Mouse (Mus musculus): ENCODE results near the gene Dhx30. TPM values are rescaled to one million over a fixed set of nuclear protein-coding genes. Genes with fewer than 3 reads are reported as not detected.

Gene Dhx30
- total RNA-seq, 2 experiments from 2014 or later, result 28.2 to 35.5 TPM

DNA sequence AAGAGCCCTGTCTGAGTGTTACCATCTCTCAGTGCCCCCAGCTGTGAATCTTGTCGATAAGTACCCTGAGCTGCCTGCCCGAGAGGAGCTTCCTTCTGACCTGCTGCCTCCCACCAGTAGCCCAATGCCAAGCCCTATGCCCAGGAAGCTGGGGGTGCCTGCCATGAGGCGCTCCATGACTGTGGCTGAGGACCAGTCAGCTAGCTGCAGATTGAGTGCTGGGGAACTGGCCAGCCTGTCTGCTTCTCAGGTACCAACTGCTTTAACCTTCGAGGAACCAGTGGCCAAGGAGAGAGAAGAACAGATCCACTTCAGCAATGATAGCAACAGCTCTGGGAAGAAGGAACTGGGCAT is 64.7 kb downstream of the Dhx30 start:
- intact Hi-C loops (cut with DNase I), result no loop called here
- Histone ChIP-seq H3K4me3 (peak overlapping the region; percentile 17), H3K27ac (peak overlapping the region; percentile 89)
- TF ChIP-seq CTCF (IDR thresholded peaks at IDR 0.05), result no peak
- DNase-seq, result peak; percentile 57

DNA sequence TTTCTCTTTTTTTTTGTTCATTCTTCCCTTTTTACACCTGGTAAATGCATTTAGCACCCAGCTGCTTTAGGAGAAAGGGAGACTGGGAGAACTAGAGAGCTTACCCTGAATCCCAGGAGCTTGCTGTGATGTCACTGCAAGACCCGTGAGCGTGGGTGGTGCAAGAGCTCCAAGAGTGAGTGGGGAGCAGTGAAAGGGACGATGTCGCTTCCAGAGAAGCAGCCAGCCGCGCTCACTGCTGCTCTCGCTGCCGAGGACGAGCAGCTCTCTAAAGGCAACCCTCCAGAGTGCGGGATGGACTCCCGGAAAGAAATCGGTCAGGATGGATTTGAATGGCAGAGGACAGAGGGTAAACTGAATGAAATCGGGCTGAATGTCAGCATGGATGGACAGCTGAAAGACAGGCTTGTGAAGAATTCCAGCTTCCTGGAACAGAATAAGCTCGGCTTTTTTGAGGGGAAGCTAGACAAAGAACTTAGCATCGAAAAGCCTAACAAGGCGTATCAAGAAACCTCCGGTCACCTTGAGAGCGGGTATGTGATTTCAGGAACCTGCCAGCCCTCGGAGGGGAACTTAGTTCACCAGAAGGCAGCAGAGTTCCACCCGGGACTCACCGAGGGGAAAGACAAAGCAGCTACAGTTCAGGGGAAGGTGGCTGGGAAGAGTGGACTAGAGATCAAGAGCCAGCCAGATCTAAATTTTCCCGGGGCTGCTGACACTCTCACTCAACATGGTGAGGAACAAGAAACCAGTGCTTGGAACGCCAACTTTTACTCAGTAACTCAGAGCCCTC is 65.6 kb downstream of the Dhx30 start:
- intact Hi-C loops (cut with DNase I), result no loop called here
- H3K27ac ChIP-seq, result peak overlapping the region; percentile 89
- H3K4me3 ChIP-seq, result peak overlapping the region; percentile 17
- no peak for TF ChIP-seq CTCF (IDR thresholded peaks at IDR 0.05)
- DNase-seq, result no peak

DNA sequence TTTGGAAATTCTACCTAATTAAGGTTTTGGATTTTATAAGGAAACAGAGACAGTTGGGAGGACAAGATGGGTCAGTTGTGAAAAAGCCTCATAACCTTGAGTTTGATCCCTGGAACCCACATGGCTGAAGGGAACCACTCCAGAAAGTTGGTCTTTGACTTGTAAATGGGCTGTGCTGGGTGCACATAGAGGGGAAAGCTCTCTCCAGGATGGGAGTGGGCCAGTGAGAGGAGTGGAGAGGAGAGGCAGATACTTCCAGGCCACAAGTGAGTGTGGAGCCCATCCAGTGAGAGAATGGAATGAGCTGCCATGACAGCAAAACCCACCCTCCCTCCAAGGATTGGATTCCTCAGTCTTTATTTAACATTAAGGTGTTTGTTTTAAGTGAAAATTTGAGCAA is 66.4 kb downstream of the Dhx30 start:
- intact Hi-C loops (cut with DNase I), result no loop called here
- DNase-seq, result no peak
- TF ChIP-seq CTCF (IDR thresholded peaks at IDR 0.05), result no peak
- H3K4me3 ChIP-seq, result no peak overlapping the region
- peak overlapping the region; percentile 35; the same call in 1 of the 2 replicates for H3K27ac ChIP-seq

DNA sequence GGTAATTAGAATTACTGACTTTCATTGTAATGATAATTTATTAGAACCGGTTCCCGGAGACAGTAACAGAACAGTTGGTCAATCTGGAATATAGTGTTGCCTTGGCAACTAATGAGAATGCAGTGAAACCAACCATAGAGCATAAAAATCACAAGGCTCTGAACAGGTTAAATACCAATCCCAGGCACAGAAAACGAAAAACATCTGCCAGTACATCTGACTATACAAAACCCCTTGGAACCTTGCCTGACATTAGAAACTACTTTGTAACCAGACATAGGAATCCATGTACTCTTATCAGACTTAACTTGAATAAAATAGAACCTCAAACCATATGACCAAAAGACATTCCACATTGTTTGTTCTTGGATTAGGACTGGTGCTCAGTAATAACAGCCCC is 69.8 kb downstream of the Dhx30 start:
- intact Hi-C loops (cut with DNase I), result no loop called here

DNA sequence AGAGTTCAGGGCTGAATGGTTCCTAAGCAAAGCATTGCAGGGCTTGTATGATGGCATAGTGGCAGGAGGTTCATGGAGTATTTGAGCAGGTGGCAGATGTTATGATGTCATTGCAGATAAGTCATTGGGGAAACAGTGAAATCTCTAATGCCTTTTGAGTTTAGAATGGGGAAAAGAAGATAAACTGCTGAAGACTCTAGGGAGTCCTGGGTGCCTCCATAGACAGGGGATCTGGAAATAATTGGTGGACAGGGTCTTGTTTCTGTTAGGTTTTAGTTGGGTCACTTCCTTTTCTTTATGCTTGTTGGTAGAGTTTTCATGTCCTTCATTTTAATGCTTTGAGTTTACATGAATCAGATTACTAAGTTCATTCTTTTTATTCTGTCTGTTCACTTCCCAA is 70.4 kb downstream of the Dhx30 start:
- Histone ChIP-seq H3K27ac (no peak overlapping the region), H3K4me3 (no peak overlapping the region)
- no peak for TF ChIP-seq CTCF (IDR thresholded peaks at IDR 0.05)
- intact Hi-C loops (cut with DNase I), result no loop called here
- DNase-seq, result no peak

More for the DNA sequence above, 69.8 kb downstream of the Dhx30 start:
- no peak for DNase-seq
- no peak overlapping the region for H3K4me3 ChIP-seq
- no peak for TF ChIP-seq CTCF (IDR thresholded peaks at IDR 0.05)
- H3K27ac ChIP-seq, result no peak overlapping the region

DNA sequence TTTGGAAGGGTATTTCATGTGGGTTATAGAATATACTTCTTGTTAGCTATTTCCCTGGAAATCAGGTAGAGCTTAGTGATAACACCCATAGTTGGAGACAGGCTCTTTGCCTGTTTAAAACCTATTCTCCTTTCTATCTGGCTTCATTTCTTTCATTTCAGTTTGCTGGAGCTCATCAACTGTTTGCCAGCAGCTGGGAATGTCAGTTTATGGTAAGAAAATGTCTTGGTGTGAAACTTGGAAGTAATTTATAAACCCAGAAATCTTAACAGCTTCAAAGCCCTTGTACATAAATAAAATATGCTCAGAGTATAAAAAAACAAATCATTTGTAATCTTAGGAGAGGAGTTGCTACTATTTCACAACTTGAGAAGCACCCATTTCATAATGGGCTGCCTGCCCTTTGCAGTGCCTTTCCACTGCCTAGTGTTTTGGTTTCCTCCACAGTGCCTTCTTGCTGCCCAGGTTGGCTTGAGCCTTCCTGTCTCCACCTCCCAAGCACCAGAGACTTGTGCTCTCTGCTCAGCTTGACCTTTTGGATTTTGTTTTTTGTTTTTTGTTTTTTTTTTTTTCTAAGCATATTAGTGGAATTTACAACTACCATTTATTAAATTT is 71.8 kb downstream of the Dhx30 start:
- intact Hi-C loops (cut with DNase I), result no loop called here
- DNase-seq, result peak; percentile 39

DNA sequence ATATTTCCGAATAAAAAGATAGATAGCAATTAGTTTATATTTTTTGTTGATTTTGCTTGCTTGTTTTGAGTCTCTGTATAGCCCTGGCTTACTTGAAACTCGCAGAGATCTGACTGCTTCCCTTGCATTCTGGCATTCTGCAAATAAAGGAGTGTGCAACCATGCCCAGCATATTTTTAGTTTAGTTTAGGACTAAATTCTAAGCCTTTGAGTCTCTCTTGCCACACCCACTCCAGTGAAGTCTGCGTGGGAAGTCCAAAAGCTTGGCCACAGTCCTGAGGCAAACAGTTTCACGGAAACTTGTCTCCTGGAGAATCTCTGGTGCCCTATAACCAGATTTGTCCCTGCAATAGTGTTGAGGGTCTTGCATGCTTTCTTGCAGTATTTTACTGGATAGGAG is 73.3 kb downstream of the Dhx30 start:
- intact Hi-C loops (cut with DNase I), result no loop called here
- Histone ChIP-seq H3K4me3 (no peak overlapping the region), H3K27ac (no peak overlapping the region)
- no peak for DNase-seq
- no peak for TF ChIP-seq CTCF (IDR thresholded peaks at IDR 0.05)

More for the DNA sequence above, 71.8 kb downstream of the Dhx30 start:
- H3K27ac ChIP-seq, result peak overlapping the region; percentile 59; the same call in 1 of the 2 replicates
- no peak overlapping the region for H3K4me3 ChIP-seq
- TF ChIP-seq CTCF (IDR thresholded peaks at IDR 0.05), result no peak

DNA sequence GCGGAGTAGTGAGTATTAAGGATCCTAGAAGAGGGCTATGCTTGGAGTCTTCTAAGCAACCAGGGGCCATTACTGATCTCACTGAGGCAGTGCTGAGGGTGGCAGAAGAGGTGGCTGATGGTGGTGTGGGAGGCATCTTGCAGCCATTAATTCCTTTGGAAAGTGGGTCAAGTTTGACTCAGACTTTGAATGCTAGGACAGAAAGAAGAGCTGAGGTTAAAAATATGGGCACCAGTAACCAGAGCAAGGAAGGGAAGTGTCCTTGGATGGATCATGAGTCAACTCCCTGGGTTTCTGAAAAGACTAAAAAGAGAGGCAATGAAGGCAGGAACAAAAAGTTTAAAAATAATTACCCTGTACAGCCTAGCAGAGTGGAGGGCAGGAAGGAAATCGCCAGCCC is 79.1 kb downstream of the Dhx30 start:
- intact Hi-C loops (cut with DNase I), result no loop called here
- TF ChIP-seq CTCF (IDR thresholded peaks at IDR 0.05), result no peak
- peak overlapping the region; percentile 73 for H3K27ac ChIP-seq
- H3K4me3 ChIP-seq, result no peak overlapping the region; the same call in 1 of the 2 replicates
- DNase-seq, result no peak

DNA sequence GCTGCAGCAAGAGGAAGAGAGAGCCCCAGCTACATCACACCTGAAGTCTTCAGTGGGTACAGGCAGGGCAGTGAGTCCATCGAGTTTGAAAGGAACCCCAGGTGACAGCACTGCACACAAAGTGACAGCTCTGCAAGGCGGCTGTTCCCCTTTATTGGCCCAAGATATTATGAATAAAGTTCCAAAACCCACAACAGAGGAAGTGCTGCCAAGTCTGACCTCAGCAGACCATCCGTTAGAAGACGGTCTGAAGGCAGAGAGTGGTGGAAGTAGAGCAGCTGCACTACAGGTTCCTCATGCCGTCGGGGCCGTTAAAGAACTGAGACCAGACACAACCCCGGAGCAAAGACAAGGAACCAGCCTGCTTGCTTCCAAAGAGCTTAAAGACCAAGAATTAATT is 79.7 kb downstream of the Dhx30 start:
- no peak for DNase-seq
- no peak overlapping the region for H3K4me3 ChIP-seq
- intact Hi-C loops (cut with DNase I), result no loop called here
- H3K27ac ChIP-seq, result peak overlapping the region; percentile 73
- no peak for TF ChIP-seq CTCF (IDR thresholded peaks at IDR 0.05)

DNA sequence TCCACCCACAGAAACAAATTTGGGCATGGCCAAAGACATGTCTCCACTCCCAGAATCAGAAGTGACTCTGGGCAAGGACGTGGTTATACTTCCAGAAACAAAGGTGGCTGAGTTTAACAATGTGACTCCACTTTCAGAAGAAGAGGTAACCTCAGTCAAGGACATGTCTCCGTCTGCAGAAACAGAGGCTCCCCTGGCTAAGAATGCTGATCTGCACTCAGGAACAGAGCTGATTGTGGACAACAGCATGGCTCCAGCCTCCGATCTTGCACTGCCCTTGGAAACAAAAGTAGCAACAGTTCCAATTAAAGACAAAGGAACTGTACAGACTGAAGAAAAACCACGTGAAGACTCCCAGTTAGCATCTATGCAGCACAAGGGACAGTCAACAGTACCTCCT is 82.5 kb downstream of the Dhx30 start:
- Histone ChIP-seq H3K4me3 (no peak overlapping the region), H3K27ac (no peak overlapping the region; the same call in 1 of the 2 replicates)
- intact Hi-C loops (cut with DNase I), result no loop called here
- DNase-seq, result no peak
- TF ChIP-seq CTCF (IDR thresholded peaks at IDR 0.05), result no peak

Other genes with a start within 250 kb of the Dhx30 start
- 1 to 10 TPM; 4.3 to 5.0 TPM for gene Cdc25a, start 242.3 kb downstream of the Dhx30 start, total RNA-seq (2021)
- gene Map4, start 186.4 kb downstream of the Dhx30 start, total RNA-seq (2021), result 100 to 1,000 TPM; 484 to 501 TPM
- 10 to 100 TPM; 21.0 to 25.6 TPM for gene Smarcc1, start 122 bp downstream of the Dhx30 start, total RNA-seq (2021)
- under 1 TPM in 1 of 2 experiments, not detected in 1; 0.25 TPM for gene Cspg5, start 126.0 kb upstream of the Dhx30 start, total RNA-seq (2021)
- gene Elp6, start 187.3 kb upstream of the Dhx30 start, total RNA-seq (2021), result 1 to 10 TPM; 2.6 to 3.3 TPM
- gene Scap, start 215.5 kb upstream of the Dhx30 start, total RNA-seq (2021), result 10 to 100 TPM; 16.6 to 17.0 TPM